Mouse (Mus musculus) cerebellum, postnatal 36 days (tissue): ENCODE measurements around the gene Clpb.
"Not testable (repeated sequence)": the region's sequence is repeated elsewhere in the genome, so short reads cannot be mapped to it uniquely, and the experiment has no call there.

Source experiments
- DNase-seq, 2 experiments: peaks; one replicate each; pipeline ENCODE4 v3.0.0; 2021 to 2022; ENCODE audit warnings: mixed read lengths in 2 of 2

The Clpb gene

GRCm38 (mm10) chr7:101663514-101664159 is at the start of gene Clpb:
Clpb (plus strand) TSS chr7:101663633.
- peak; percentile 89 to 90 for DNase-seq

- DNase-seq: no peak
These were observed 48.0 kb upstream of the Clpb start for GRCm38 (mm10) chr7:101615406-101615805.

GRCm38 (mm10) chr7:101616136-101616835 is 47.1 kb upstream of the Clpb start:
- no peak for DNase-seq

GRCm38 (mm10) chr7:101617438-101618165 is 45.8 kb upstream of the Clpb start:
- DNase-seq: no peak

GRCm38 (mm10) chr7:101618273-101618672 is 45.2 kb upstream of the Clpb start:
- DNase-seq: no peak

- peak; percentile 30 to 33 for DNase-seq
These were observed 43.1 kb upstream of the Clpb start for GRCm38 (mm10) chr7:101620373-101620772.

GRCm38 (mm10) chr7:101621861-101622260 is 41.6 kb upstream of the Clpb start:
- DNase-seq: not testable (repeated sequence)

GRCm38 (mm10) chr7:101624283-101624682 is 39.1 kb upstream of the Clpb start:
- DNase-seq: no peak

GRCm38 (mm10) chr7:101627166-101627565 is 36.3 kb upstream of the Clpb start:
- DNase-seq: not testable (repeated sequence)

- no peak for DNase-seq
These were observed 35.0 kb upstream of the Clpb start for GRCm38 (mm10) chr7:101628481-101628880.

GRCm38 (mm10) chr7:101633629-101634177 is 29.7 kb upstream of the Clpb start:
- no peak for DNase-seq

- no peak for DNase-seq
These were observed 28.9 kb upstream of the Clpb start for GRCm38 (mm10) chr7:101634513-101634912.

GRCm38 (mm10) chr7:101636056-101636455 is 27.4 kb upstream of the Clpb start:
- no peak for DNase-seq

GRCm38 (mm10) chr7:101643879-101644278 is 19.6 kb upstream of the Clpb start:
- no peak for DNase-seq

GRCm38 (mm10) chr7:101649729-101650128 is 13.7 kb upstream of the Clpb start:
- no peak for DNase-seq

- DNase-seq: no peak
These were observed 12.9 kb upstream of the Clpb start for GRCm38 (mm10) chr7:101650565-101650964.

GRCm38 (mm10) chr7:101653681-101654209 is 9.7 kb upstream of the Clpb start:
- peak; percentile 63 to 75 for DNase-seq

- DNase-seq: no peak
These were observed 8.5 kb upstream of the Clpb start for GRCm38 (mm10) chr7:101654936-101655335.

GRCm38 (mm10) chr7:101662006-101662405 is 1.4 kb upstream of the Clpb start:
- DNase-seq: no peak

GRCm38 (mm10) chr7:101666581-101666980 is 3.1 kb downstream of the Clpb start:
- peak; percentile 41 to 58 for DNase-seq

GRCm38 (mm10) chr7:101671601-101672280 is 8.3 kb downstream of the Clpb start:
- DNase-seq: no peak

GRCm38 (mm10) chr7:101673497-101673896 is 10.1 kb downstream of the Clpb start:
- peak in 1 of 2 experiments; percentile 23 for DNase-seq
